Mouse (Mus musculus): ENCODE measurements around the gene Tifab. TPM values are rescaled to one million over a fixed set of nuclear protein-coding genes. Genes with fewer than 3 reads are reported as not detected.
"Not testable (repeated sequence)": the region's sequence is repeated elsewhere in the genome, so short reads cannot be mapped to it uniquely, and the experiment has no call there.

Gene Tifab
- polyA plus RNA-seq, 1 experiment, result not detected

DNA sequence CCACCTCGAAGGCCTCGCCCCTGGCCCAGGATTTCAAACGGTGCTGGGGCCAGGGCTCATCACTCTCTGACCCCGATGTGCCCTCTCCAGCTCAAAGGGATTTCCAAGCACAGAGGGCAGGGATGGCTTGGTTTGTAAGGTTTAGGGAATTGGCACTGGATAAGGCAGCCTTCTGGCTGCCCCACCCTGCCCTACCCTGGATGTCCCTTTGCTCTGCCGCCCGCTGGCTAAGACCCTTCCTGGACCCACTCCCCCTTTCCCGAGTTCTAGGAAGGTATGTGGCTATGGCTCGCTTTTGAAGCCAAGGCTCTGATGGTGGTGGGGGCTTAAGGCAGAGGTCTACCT, 30.4 kb upstream of the Tifab start:
- Histone ChIP-seq H3K79me2 (ENCODE audit: control insufficient read depth, insufficient read depth) (no peaks in the 10 kb centered on the region), H3ac (ENCODE audit: control insufficient read depth, insufficient read length) (no peak overlapping the region), H3K4me3 (no peak overlapping the region), H3K36me3 (ENCODE audit: control insufficient read depth, insufficient read depth) (no peaks in the 10 kb centered on the region), H3K4me2 (ENCODE audit: low read depth) (no peak overlapping the region), H3K27me3 (ENCODE audit: control insufficient read depth, insufficient read depth, insufficient read length) (peaks cover 12% of the 10 kb centered on the region)
- TF ChIP-seq POLR2A (IDR thresholded peaks at IDR 0.05; ENCODE audit: insufficient read length, low read depth) (no peak), POLR2AphosphoS2 (IDR thresholded peaks at IDR 0.05; ENCODE audit: insufficient read length, low read depth) (no peak), MAX (IDR thresholded peaks at IDR 0.05; ENCODE audit: low read depth) (no peak), TCF3 (IDR thresholded peaks at IDR 0.05; ENCODE audit: insufficient read length, low read depth) (no peak), TCF12 (IDR thresholded peaks at IDR 0.05; ENCODE audit: insufficient read depth, poor library complexity, severe bottlenecking) (no peak), USF1 (IDR thresholded peaks at IDR 0.05; ENCODE audit: low read depth) (no peak), CEBPB (IDR thresholded peaks at IDR 0.05; ENCODE audit: insufficient read depth, poor library complexity, severe bottlenecking) (no peak), SRF (IDR thresholded peaks at IDR 0.05; ENCODE audit: control insufficient read depth, insufficient read length, low read depth) (no peak), MYOD1 (IDR thresholded peaks at IDR 0.05; ENCODE audit: control insufficient read depth in 1 of 3, insufficient read length in 2 of 3, low read depth in 2 of 3) (no peak)

DNA sequence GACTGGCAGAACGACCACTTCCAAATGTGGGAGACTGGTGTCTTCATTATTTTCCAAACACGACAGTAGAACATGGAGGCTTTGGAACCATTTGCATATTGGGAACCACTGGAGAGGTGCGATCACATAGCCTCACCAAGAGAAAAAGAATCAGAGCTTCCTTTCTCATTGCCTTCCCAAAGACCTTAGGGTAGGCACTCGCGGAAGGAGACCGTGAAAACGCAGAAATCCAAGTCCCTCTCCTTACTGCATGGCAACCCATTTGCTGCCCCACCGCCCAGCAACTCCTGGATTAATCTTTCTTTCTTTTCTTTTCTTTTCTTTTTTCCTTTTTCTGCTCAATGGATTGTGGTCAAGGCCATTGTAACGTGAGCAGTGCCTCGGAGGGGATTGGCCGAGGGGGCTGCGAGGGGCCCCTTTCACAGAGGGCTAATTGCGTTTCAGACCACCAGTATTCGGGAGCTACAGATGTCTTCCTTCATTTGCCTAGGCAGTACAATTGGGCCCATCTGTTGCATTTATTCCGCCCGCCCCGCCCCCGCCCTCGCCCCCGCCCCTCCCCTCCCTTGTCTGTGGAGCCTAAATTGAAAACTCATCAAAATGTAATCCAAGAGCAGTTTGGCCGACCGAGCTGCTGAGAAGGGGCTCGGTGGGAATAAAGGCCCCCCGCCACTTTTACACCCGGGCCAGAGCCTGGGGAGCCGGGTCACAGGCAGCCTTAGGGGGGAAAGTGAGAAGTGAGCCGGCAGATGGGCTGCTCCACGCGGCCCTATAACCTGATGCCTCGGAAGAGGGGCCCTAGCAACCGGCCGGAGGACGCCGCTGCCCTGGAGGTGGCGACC, 29.8 kb upstream of the Tifab start:
- TF ChIP-seq E2F4 (IDR thresholded peaks at IDR 0.05; ENCODE audit: insufficient read depth) (no peak), SRF (IDR thresholded peaks at IDR 0.05; ENCODE audit: control insufficient read depth, insufficient read length, low read depth) (no peak), MYOD1 (IDR thresholded peaks at IDR 0.05; ENCODE audit: control insufficient read depth in 1 of 3, insufficient read length in 2 of 3, low read depth in 2 of 3) (no peak)
- Histone ChIP-seq H3K27me3 (ENCODE audit: control insufficient read depth, insufficient read depth, insufficient read length) (peaks cover 12% of the 10 kb centered on the region), H3K4me2 (ENCODE audit: low read depth) (no peak overlapping the region), H3K79me2 (ENCODE audit: control insufficient read depth, insufficient read depth) (no peaks in the 10 kb centered on the region), H3ac (ENCODE audit: control insufficient read depth, insufficient read length) (no peak overlapping the region), H3K36me3 (ENCODE audit: control insufficient read depth, insufficient read depth) (no peaks in the 10 kb centered on the region), H3K4me3 (no peak overlapping the region)

DNA sequence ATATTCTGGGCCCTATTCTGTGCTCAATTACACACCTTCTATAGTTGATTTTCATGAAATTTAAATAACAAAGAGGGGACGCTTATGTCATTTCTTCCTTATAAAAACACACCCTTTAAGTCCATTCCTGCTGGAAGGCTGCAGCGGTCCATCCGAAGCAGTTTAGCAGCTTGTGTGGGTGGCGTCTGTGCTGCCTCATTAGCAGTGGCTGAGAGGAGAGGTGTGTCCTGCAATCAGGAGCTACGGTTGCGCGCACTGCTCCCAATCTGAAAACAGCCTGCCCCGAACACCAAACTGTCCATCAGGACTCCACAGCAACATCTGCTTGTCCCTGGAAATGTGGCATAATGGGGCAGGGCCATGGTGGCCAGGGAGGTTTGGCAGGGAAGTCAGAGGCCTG, 20.8 kb upstream of the Tifab start:
- Histone ChIP-seq H3K4me2 (ENCODE audit: low read depth) (no peak overlapping the region), H3K36me3 (ENCODE audit: control insufficient read depth, insufficient read depth) (no peaks in the 10 kb centered on the region), H3K27me3 (ENCODE audit: control insufficient read depth, insufficient read depth, insufficient read length) (peaks cover 17% of the 10 kb centered on the region), H3ac (ENCODE audit: control insufficient read depth, insufficient read length) (no peak overlapping the region), H3K79me2 (ENCODE audit: control insufficient read depth, insufficient read depth) (no peaks in the 10 kb centered on the region), H3K4me3 (no peak overlapping the region)
- TF ChIP-seq E2F4 (IDR thresholded peaks at IDR 0.05; ENCODE audit: insufficient read depth) (no peak), MYOG (IDR thresholded peaks at IDR 0.05; ENCODE audit: control insufficient read depth in 1 of 3, insufficient read depth in 1 of 3, insufficient read length in 2 of 3, low read depth in 2 of 3) (no peak), MAX (IDR thresholded peaks at IDR 0.05; ENCODE audit: low read depth) (no peak), CEBPB (IDR thresholded peaks at IDR 0.05; ENCODE audit: insufficient read depth, poor library complexity, severe bottlenecking) (no peak), REST (IDR thresholded peaks at IDR 0.05; ENCODE audit: insufficient read depth, insufficient read length) (no peak), POLR2AphosphoS2 (IDR thresholded peaks at IDR 0.05; ENCODE audit: insufficient read length, low read depth) (no peak), TCF3 (IDR thresholded peaks at IDR 0.05; ENCODE audit: insufficient read length, low read depth) (no peak), MYOD1 (IDR thresholded peaks at IDR 0.05; ENCODE audit: control insufficient read depth in 1 of 3, insufficient read length in 2 of 3, low read depth in 2 of 3) (no peak), USF1 (IDR thresholded peaks at IDR 0.05; ENCODE audit: low read depth) (no peak), TCF12 (IDR thresholded peaks at IDR 0.05; ENCODE audit: insufficient read depth, poor library complexity, severe bottlenecking) (no peak)

GRCm38 (mm10) chr13:56197473-56198266, 19.0 kb upstream of the Tifab start:
- H3K4me3 ChIP-seq, result no peak overlapping the region

DNA sequence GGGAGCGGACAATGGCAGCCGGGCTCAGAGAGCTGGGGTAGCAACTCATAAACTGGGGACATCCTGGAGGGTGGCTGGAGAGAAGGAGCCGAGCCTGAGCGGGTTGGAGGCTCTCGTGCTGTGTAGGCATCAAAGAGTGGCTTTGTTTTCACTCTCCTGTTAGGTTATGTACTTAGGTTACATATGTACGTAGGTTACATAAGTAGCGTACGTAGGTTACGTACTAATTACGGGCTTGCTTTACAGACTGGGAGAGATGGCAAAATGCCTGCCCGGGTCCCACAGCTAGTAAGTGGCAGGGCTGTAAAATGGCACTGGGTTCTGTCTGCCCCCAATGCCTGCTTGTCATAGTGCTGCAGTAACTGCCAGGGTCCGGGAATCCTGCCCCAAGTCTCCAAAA, 18.3 kb upstream of the Tifab start:
- Histone ChIP-seq H3ac (ENCODE audit: control insufficient read depth, insufficient read length) (no peak overlapping the region), H3K4me3 (no peak overlapping the region), H3K36me3 (ENCODE audit: control insufficient read depth, insufficient read depth) (no peaks in the 10 kb centered on the region), H3K4me2 (ENCODE audit: low read depth) (no peak overlapping the region), H3K79me2 (ENCODE audit: control insufficient read depth, insufficient read depth) (no peaks in the 10 kb centered on the region), H3K27me3 (ENCODE audit: control insufficient read depth, insufficient read depth, insufficient read length) (peaks cover 17% of the 10 kb centered on the region)
- TF ChIP-seq CEBPB (IDR thresholded peaks at IDR 0.05; ENCODE audit: insufficient read depth, poor library complexity, severe bottlenecking) (no peak), SRF (IDR thresholded peaks at IDR 0.05; ENCODE audit: control insufficient read depth, insufficient read length, low read depth) (no peak)

More at GRCm38 (mm10) chr13:56197473-56198266, 19.0 kb upstream of the Tifab start:
- H3K4me2 ChIP-seq (ENCODE audit: low read depth), result no peak overlapping the region
- H3K36me3 ChIP-seq (ENCODE audit: control insufficient read depth, insufficient read depth), result no peaks in the 10 kb centered on the region
- no peaks in the 10 kb centered on the region for H3K79me2 ChIP-seq (ENCODE audit: control insufficient read depth, insufficient read depth)
- H3K27me3 ChIP-seq (ENCODE audit: control insufficient read depth, insufficient read depth, insufficient read length), result peaks cover 17% of the 10 kb centered on the region
- no peak overlapping the region for H3ac ChIP-seq (ENCODE audit: control insufficient read depth, insufficient read length)
- TF ChIP-seq MYOD1 (IDR thresholded peaks at IDR 0.05; ENCODE audit: control insufficient read depth in 1 of 3, insufficient read length in 2 of 3, low read depth in 2 of 3) (no peak), USF1 (IDR thresholded peaks at IDR 0.05; ENCODE audit: low read depth) (no peak), POLR2A (IDR thresholded peaks at IDR 0.05; ENCODE audit: insufficient read length, low read depth) (no peak), E2F4 (IDR thresholded peaks at IDR 0.05; ENCODE audit: insufficient read depth) (no peak), REST (IDR thresholded peaks at IDR 0.05; ENCODE audit: insufficient read depth, insufficient read length) (no peak), TCF12 (IDR thresholded peaks at IDR 0.05; ENCODE audit: insufficient read depth, poor library complexity, severe bottlenecking) (no peak)

DNA sequence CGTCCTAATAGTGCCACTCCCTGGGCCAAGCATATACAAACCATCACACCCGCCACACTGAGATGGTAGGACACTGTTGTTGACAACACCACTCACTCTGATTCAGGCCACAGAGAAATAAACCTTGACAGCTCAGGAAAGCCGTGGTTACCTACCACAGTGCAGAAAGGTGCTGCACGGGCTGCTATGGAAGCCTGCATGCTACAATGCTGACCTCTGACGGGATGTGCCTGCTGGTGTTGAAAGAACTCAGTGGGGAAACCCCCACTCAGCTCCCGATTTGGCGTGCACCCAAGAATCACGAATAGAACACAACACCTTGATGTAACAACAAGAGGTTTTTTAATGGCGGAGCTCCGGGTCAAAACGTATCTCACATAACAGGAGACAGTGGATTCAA, 17.1 kb upstream of the Tifab start:
- not testable (repeated sequence) for H3K4me3 ChIP-seq; H3K36me3 ChIP-seq (ENCODE audit: control insufficient read depth, insufficient read depth); H3ac ChIP-seq (ENCODE audit: control insufficient read depth, insufficient read length); H3K4me2 ChIP-seq (ENCODE audit: low read depth); H3K79me2 ChIP-seq (ENCODE audit: control insufficient read depth, insufficient read depth)
- peaks cover 12% of the 10 kb centered on the region for H3K27me3 ChIP-seq (ENCODE audit: control insufficient read depth, insufficient read depth, insufficient read length)

Data from myocyte (in vitro differentiated cells).